Mouse (Mus musculus) forelimb bud, embryonic 11.5 days (tissue): ENCODE data around the gene Osm.

Experiments used
- DNase-seq: peaks from one replicate; pipeline ENCODE4 v3.0.0-alpha.2; 2012; ENCODE audit warnings: low read depth, low spot score

Gene Osm

GRCm38 (mm10) chr11:4215061-4215460 is 21.2 kb upstream of the Osm start:
- no peak for DNase-seq

GRCm38 (mm10) chr11:4216248-4217000 is 19.8 kb upstream of the Osm start:
- no peak for DNase-seq

GRCm38 (mm10) chr11:4217914-4218629 is 18.1 kb upstream of the Osm start, which contains the start of gene Castor1:
Gene Castor1 (plus strand): TSS chr11:4218225.
- DNase-seq = peak; percentile 64

- no peak for DNase-seq
Observed at GRCm38 (mm10) chr11:4218637-4219036, 17.6 kb upstream of the Osm start.

- DNase-seq = peak; percentile 53
Observed at GRCm38 (mm10) chr11:4219317-4219751, 16.9 kb upstream of the Osm start.

- no peak for DNase-seq
Observed at GRCm38 (mm10) chr11:4219908-4220307, 16.3 kb upstream of the Osm start.

- DNase-seq = peak; percentile 53
Observed at GRCm38 (mm10) chr11:4220443-4221400, 15.5 kb upstream of the Osm start.

- DNase-seq = no peak
Observed at GRCm38 (mm10) chr11:4222046-4222950, 13.9 kb upstream of the Osm start.

GRCm38 (mm10) chr11:4223393-4224188 is 12.6 kb upstream of the Osm start:
- DNase-seq = no peak

GRCm38 (mm10) chr11:4224223-4224622 is 12.0 kb upstream of the Osm start:
- no peak for DNase-seq

GRCm38 (mm10) chr11:4226569-4227325 is 9.5 kb upstream of the Osm start:
- DNase-seq = no peak

GRCm38 (mm10) chr11:4228463-4228862 is 7.8 kb upstream of the Osm start:
- no peak for DNase-seq

- no peak for DNase-seq
Observed at GRCm38 (mm10) chr11:4229841-4230240, 6.4 kb upstream of the Osm start.

GRCm38 (mm10) chr11:4231435-4231834 is 4.8 kb upstream of the Osm start:
- DNase-seq = no peak

GRCm38 (mm10) chr11:4232644-4233043 is 3.6 kb upstream of the Osm start:
- DNase-seq = no peak

GRCm38 (mm10) chr11:4235052-4235655 is 1.1 kb upstream of the Osm start:
- no peak for DNase-seq

- DNase-seq = no peak
Observed at GRCm38 (mm10) chr11:4236546-4237067, 387 bp downstream of the Osm start.

- no peak for DNase-seq
Observed at GRCm38 (mm10) chr11:4237389-4237912, 1.2 kb downstream of the Osm start.
